Mouse (Mus musculus): ENCODE results near the gene Syce3.
"Not testable (repeated sequence)": the region's sequence is repeated elsewhere in the genome, so short reads cannot be mapped to it uniquely, and the experiment has no call there.

The Syce3 gene

GRCm38 (mm10) chr15:89410118-89410517 is at the start of gene Syce3:
TSS of gene Syce3 (minus strand) at chr15:89410503.
- DNase-seq = no peak

GRCm38 (mm10) chr15:89459821-89460220 is 49.5 kb upstream of the Syce3 start:
- no peak for DNase-seq

GRCm38 (mm10) chr15:89458942-89459341 is 48.6 kb upstream of the Syce3 start:
- no peak for DNase-seq

- DNase-seq = no peak
Measured at GRCm38 (mm10) chr15:89455642-89456041, 45.3 kb upstream of the Syce3 start.

- DNase-seq = no peak
Measured at GRCm38 (mm10) chr15:89454857-89455256, 44.6 kb upstream of the Syce3 start.

GRCm38 (mm10) chr15:89453865-89454478 is 43.7 kb upstream of the Syce3 start, which contains the start of gene Mapk8ip2:
TSS of gene Mapk8ip2 (plus strand) at chr15:89453913.
- DNase-seq = no peak

GRCm38 (mm10) chr15:89452906-89453864 is 42.9 kb upstream of the Syce3 start:
- DNase-seq = peak; percentile 62

GRCm38 (mm10) chr15:89442486-89443070 is 32.3 kb upstream of the Syce3 start:
- DNase-seq = no peak

GRCm38 (mm10) chr15:89435878-89436277 is 25.6 kb upstream of the Syce3 start:
- DNase-seq = no peak

- DNase-seq = no peak
Measured at GRCm38 (mm10) chr15:89434136-89434535, 23.8 kb upstream of the Syce3 start.

GRCm38 (mm10) chr15:89432946-89433345 is 22.6 kb upstream of the Syce3 start:
- no peak for DNase-seq

- DNase-seq = no peak
Measured at GRCm38 (mm10) chr15:89431806-89432205, 21.5 kb upstream of the Syce3 start.

GRCm38 (mm10) chr15:89431271-89431670 is 21.0 kb upstream of the Syce3 start:
- DNase-seq = no peak

GRCm38 (mm10) chr15:89430771-89431170 is 20.5 kb upstream of the Syce3 start:
- not testable (repeated sequence) for DNase-seq

GRCm38 (mm10) chr15:89430341-89430740 is 20.0 kb upstream of the Syce3 start:
- DNase-seq = peak; percentile 27

- peak; percentile 94 for DNase-seq
Measured at GRCm38 (mm10) chr15:89429352-89430221, 19.3 kb upstream of the Syce3 start, which contains the start of the genes C730034F03Rik, Gm44502 and Chkb. TSS of gene C730034F03Rik (plus strand) at chr15:89429589. TSS of gene Gm44502 (minus strand) at chr15:89429696. TSS of gene Chkb (minus strand) at chr15:89429908.

GRCm38 (mm10) chr15:89428821-89429351 is 18.6 kb upstream of the Syce3 start:
- no peak for DNase-seq

GRCm38 (mm10) chr15:89428136-89428790 is 18.0 kb upstream of the Syce3 start:
- no peak for DNase-seq

- DNase-seq = no peak
Measured at GRCm38 (mm10) chr15:89426716-89427115, 16.4 kb upstream of the Syce3 start.

GRCm38 (mm10) chr15:89425711-89426121 is 15.4 kb upstream of the Syce3 start, which contains the start of gene Cpt1b:
TSS of gene Cpt1b (minus strand) at chr15:89425863.
- DNase-seq = no peak

GRCm38 (mm10) chr15:89424621-89425020 is 14.3 kb upstream of the Syce3 start:
- DNase-seq = no peak
